Mouse (Mus musculus): ENCODE measurements around the gene Nufip1.
A peak's percentile ranks its signal among the peaks of the same experiment; 100 is the strongest.
"Not testable (repeated sequence)": the region's sequence is repeated elsewhere in the genome, so short reads cannot be mapped to it uniquely, and the experiment has no call there.

Gene Nufip1

GRCm38 (mm10) chr14:76134975-76135374 lies 24.3 kb downstream of the Nufip1 start:
- no peak for DNase-seq (ENCODE audit: low spot score in 2 of 2)

- no peak for DNase-seq (ENCODE audit: low spot score in 2 of 2)
These were observed 34.6 kb downstream of the Nufip1 start for GRCm38 (mm10) chr14:76145248-76145647.

- no peak for DNase-seq (ENCODE audit: low spot score in 2 of 2)
These were observed 35.2 kb downstream of the Nufip1 start for GRCm38 (mm10) chr14:76145868-76146267.

- no peak for DNase-seq (ENCODE audit: low spot score in 2 of 2)
These were observed 36.4 kb downstream of the Nufip1 start for GRCm38 (mm10) chr14:76147061-76147460.

- DNase-seq (ENCODE audit: low spot score in 2 of 2) = no peak
These were observed 37.6 kb downstream of the Nufip1 start for GRCm38 (mm10) chr14:76148294-76148693.

GRCm38 (mm10) chr14:76149531-76150179 lies 39.0 kb downstream of the Nufip1 start:
- DNase-seq (ENCODE audit: low spot score in 2 of 2) = no peak

GRCm38 (mm10) chr14:76150499-76150898 lies 39.8 kb downstream of the Nufip1 start:
- DNase-seq (ENCODE audit: low spot score in 2 of 2) = no peak

- DNase-seq (ENCODE audit: low spot score in 2 of 2) = no peak
These were observed 40.3 kb downstream of the Nufip1 start for GRCm38 (mm10) chr14:76151011-76151410.

- DNase-seq (ENCODE audit: low spot score in 2 of 2) = no peak
These were observed 41.1 kb downstream of the Nufip1 start for GRCm38 (mm10) chr14:76151820-76152161.

- peak; percentile 88 to 91 for DNase-seq (ENCODE audit: low spot score in 2 of 2)
These were observed 41.7 kb downstream of the Nufip1 start for GRCm38 (mm10) chr14:76152162-76153002.

- peak in 1 of 2 experiments; percentile 2 for DNase-seq (ENCODE audit: low spot score in 2 of 2)
These were observed 42.4 kb downstream of the Nufip1 start for GRCm38 (mm10) chr14:76153003-76153675.

GRCm38 (mm10) chr14:76153828-76154227 lies 43.1 kb downstream of the Nufip1 start:
- DNase-seq (ENCODE audit: low spot score in 2 of 2) = no peak

GRCm38 (mm10) chr14:76158192-76158785 lies 47.6 kb downstream of the Nufip1 start:
- DNase-seq (ENCODE audit: low spot score in 2 of 2) = no peak

- DNase-seq (ENCODE audit: low spot score in 2 of 2) = not testable (repeated sequence)
These were observed 49.9 kb downstream of the Nufip1 start for GRCm38 (mm10) chr14:76160580-76160979.

GRCm38 (mm10) chr14:76164236-76164635 lies 53.5 kb downstream of the Nufip1 start:
- DNase-seq (ENCODE audit: low spot score in 2 of 2) = no peak

GRCm38 (mm10) chr14:76164904-76165755 lies 54.4 kb downstream of the Nufip1 start:
- no peak for DNase-seq (ENCODE audit: low spot score in 2 of 2)

GRCm38 (mm10) chr14:76169876-76170466 lies 59.3 kb downstream of the Nufip1 start:
- no peak for DNase-seq (ENCODE audit: low spot score in 2 of 2)

GRCm38 (mm10) chr14:76171285-76171684 lies 60.6 kb downstream of the Nufip1 start:
- no peak for DNase-seq (ENCODE audit: low spot score in 2 of 2)

GRCm38 (mm10) chr14:76174328-76174727 lies 63.6 kb downstream of the Nufip1 start:
- DNase-seq (ENCODE audit: low spot score in 2 of 2) = no peak

- no peak for DNase-seq (ENCODE audit: low spot score in 2 of 2)
These were observed 65.1 kb downstream of the Nufip1 start for GRCm38 (mm10) chr14:76175808-76176207.

GRCm38 (mm10) chr14:76177230-76177629 lies 66.5 kb downstream of the Nufip1 start:
- DNase-seq (ENCODE audit: low spot score in 2 of 2) = no peak
